Mouse (Mus musculus) lung, embryonic 14.5 days (tissue): Measurements from ENCODE around the gene Mrc2. TPM values are rescaled to one million over a fixed set of nuclear protein-coding genes. Genes with fewer than 3 reads are reported as not detected.

Experiments used
- ATAC-seq: fragments of 200-750 bp; cut with Nextera tagmentation; 2 replicates; pipeline ENCODE4 v1.8.0; 2017; ENCODE audit warnings: mild to moderate bottlenecking, moderate TSS enrichment, moderate library complexity; ENCODE audit not compliant: insufficient read depth
- DNase-seq: peaks from one replicate; pipeline ENCODE4 v3.0.0-alpha.2; 2015
- H3K27ac ChIP-seq: fragments of 300-500 bp; sonication (generic); 2 replicates; pipeline ENCODE4 v1.5.1; 2014; ENCODE audit warnings: low read depth, mild to moderate bottlenecking, moderate library complexity
- H3K27me3 ChIP-seq: fragments of 300-500 bp; sonication (generic); 2 replicates; pipeline ENCODE4 v1.6.1; 2014; ENCODE audit warnings: low read length, control low read depth; ENCODE audit not compliant: insufficient read depth
- H3K36me3 ChIP-seq: fragments of 300-500 bp; sonication (generic); 2 replicates; pipeline ENCODE4 v1.6.1; 2014; ENCODE audit warnings: control low read depth; ENCODE audit not compliant: insufficient read depth
- H3K4me1 ChIP-seq: fragments of 300-500 bp; sonication (generic); 2 replicates; pipeline ENCODE4 v1.6.1; 2014; ENCODE audit warnings: antibody characterized with exemption, control low read depth; ENCODE audit not compliant: insufficient read depth
- H3K4me2 ChIP-seq: fragments of 300-500 bp; sonication (generic); 2 replicates; pipeline ENCODE4 v1.6.1; 2014; ENCODE audit warnings: mild to moderate bottlenecking
- H3K4me3 ChIP-seq: fragments of 300-500 bp; sonication (generic); 2 replicates; pipeline ENCODE4 v1.5.1; 2014; ENCODE audit warnings: low read depth, low read length
- H3K9ac ChIP-seq: fragments of 300-500 bp; sonication (generic); 2 replicates; pipeline ENCODE4 v1.6.1; 2014
- H3K9me3 ChIP-seq: fragments of 300-500 bp; sonication (generic); 2 replicates; pipeline ENCODE4 v1.6.1; 2016; ENCODE audit warnings: low read depth, low read length, control low read depth
- CTCF ChIP-seq: IDR thresholded peaks from 2 replicates; pipeline ENCODE4 v1.5.1; 2016; ENCODE audit warnings: antibody characterized with exemption, low read depth
- WGBS: fragments of 180-500 bp; shearing (Covaris S2); extraction: QIAGEN DNeasy Blood & Tissue Kit; methylation state at CpG from one replicate; pipeline ENCODE4 v1.1.7; 2014; 5-methylcytosine and 5-hydroxymethylcytosine counted together
- polyA plus RNA-seq: library from polyadenylated mRNA; unstranded; fragments of >200 nt; fragmentation: Nextera tagmentation; extraction: Ambion mirVana; gene quantifications from 2 replicates; pipeline ENCODE4 v1.2.1, GENCODE M21; 2014

The Mrc2 gene
- polyA plus RNA-seq, 1 experiment from 2014 or later, result 20.0 TPM

DNA sequence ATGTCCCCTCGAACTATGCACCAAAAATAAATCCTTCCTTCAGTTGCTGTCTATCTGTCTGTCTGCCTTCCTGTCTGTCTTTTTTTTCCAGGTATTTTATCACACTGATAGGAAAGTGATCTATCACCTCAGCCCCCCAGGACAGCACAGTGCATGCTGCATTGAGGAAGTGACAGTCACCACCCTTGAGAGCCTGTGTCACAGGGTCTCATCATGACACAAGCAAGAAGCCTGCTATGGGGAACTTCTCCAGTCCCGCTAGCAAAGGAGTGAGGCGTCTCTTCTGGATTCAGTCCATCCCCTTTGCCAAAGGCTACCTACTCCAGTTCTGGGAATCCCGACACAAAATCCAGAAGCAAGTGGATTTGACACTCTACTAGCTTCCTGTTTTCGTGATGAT, 76.4 kb downstream of the Mrc2 start:
- Histone ChIP-seq H3K9me3 (no peaks in the 10 kb centered on the region), H3K27me3 (no peaks in the 10 kb centered on the region), H3K9ac (no peak overlapping the region), H3K4me1 (peaks cover 19% of the 10 kb centered on the region), H3K4me2 (no peak overlapping the region), H3K27ac (no peak overlapping the region), H3K4me3 (no peak overlapping the region), H3K36me3 (no peaks in the 10 kb centered on the region)
- ATAC-seq, result no peak
- TF ChIP-seq CTCF, result no peak
- DNase-seq, result no peak
- WGBS, result 77% methylated on average over 5 of the region's 5 CpGs

DNA sequence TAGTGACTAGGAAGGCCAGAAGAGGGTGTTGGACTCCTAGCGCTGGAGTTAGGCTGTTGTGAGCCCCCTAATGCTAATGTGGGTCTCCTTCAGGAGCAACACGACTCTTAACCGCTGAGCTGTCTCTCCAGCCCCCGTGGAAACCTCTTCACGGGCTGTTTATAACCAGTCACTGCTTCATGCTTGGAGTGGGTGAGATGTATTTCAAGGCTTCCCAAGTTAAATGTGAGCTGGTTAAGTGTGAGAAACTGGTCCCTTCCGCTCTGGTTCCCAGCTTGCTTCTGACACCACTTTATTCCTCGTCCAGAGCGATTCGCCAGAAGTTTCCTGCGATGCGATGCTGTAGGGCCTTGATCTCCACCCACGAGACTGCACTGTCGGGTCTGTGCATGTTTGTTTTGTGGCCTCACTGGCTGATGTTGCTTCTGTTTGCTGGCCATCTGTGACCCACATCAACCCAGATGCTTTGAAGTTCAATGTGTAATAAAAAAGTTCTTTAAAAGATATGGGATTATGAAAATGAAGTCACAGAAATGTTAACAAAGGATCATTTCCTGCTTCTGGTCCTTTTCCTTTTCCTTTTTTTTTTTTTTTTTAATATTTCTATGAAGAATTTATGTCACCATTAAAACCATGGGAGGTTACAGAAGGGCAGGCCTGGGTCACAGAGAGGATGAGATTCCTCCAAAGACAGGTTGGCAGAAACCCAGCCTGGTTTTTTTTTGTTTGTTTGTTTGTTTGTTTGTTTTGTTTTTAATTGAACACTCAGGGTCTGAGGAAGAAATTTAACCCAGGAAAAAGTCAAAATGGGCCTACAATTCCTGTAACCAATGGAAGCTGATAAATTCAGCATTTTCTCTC, 77.3 kb downstream of the Mrc2 start:
- 78% methylated on average over 13 of the region's 13 CpGs for WGBS
- no peak overlapping the region for H3K4me3 ChIP-seq
- no peaks in the 10 kb centered on the region for H3K27me3 ChIP-seq
- no peak overlapping the region for H3K9ac ChIP-seq
- no peaks in the 10 kb centered on the region for H3K36me3 ChIP-seq
- no peak overlapping the region for H3K4me2 ChIP-seq
- no peak overlapping the region for H3K27ac ChIP-seq
- no peak for DNase-seq
- peaks cover 9% of the 10 kb centered on the region; the same call in 1 of the 2 replicates for H3K4me1 ChIP-seq
- no peak for TF ChIP-seq CTCF
- H3K9me3 ChIP-seq, result no peaks in the 10 kb centered on the region
- no peak for ATAC-seq

DNA sequence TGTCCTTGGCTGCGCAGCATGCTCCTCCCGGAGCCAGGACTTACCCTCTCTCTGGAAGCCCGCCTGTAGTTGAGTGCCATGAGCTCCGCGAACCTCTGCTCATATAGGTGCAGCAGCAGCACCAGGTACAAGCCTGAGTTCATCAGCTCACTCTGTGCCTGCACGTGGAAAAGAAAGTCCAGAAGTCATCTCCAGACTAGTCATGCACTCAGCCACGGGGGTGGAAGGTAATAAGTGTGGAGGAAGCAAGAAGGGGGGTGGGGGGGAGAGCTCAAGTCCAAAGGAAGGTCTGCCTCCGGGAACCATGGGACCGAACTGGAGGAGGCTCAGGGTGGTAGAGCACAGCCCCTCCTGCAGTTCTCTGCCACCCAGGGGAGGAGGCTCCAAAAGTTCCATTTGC, 79.4 kb downstream of the Mrc2 start:
- no peak overlapping the region for H3K4me2 ChIP-seq
- H3K4me1 ChIP-seq, result no peaks in the 10 kb centered on the region; the same call in 1 of the 2 replicates
- no peak overlapping the region for H3K4me3 ChIP-seq
- H3K36me3 ChIP-seq, result no peaks in the 10 kb centered on the region
- no peak for ATAC-seq
- no peaks in the 10 kb centered on the region for H3K27me3 ChIP-seq
- no peaks in the 10 kb centered on the region for H3K9me3 ChIP-seq
- WGBS, result 67% methylated on average over 9 of the region's 9 CpGs
- TF ChIP-seq CTCF, result no peak
- H3K27ac ChIP-seq, result no peak overlapping the region
- no peak overlapping the region for H3K9ac ChIP-seq
- no peak for DNase-seq

DNA sequence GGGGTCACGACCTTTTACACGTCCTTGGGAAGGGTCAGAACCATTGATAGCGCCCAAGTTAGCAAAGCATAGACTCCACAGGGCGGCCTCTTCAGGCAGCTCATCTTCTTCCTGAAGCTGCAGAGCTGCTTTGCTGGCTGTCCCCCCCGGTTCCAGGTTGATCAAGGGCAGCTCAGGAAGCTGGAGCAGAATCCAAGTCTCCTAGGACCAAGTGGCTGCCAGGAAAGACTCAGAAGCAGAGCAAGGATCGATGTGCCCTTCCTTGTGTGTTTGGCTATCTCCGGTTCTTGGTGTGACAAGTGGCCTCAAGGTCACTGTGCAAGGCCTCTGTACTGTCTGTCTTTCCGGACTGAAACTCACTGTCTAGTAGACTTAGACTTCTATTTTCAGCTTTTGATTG, 81.4 kb downstream of the Mrc2 start:
- Histone ChIP-seq H3K4me1 (no peaks in the 10 kb centered on the region; the same call in 1 of the 2 replicates), H3K27me3 (no peaks in the 10 kb centered on the region), H3K9ac (no peak overlapping the region), H3K9me3 (no peaks in the 10 kb centered on the region), H3K4me2 (no peak overlapping the region), H3K36me3 (no peaks in the 10 kb centered on the region), H3K4me3 (no peak overlapping the region), H3K27ac (no peak overlapping the region)
- ATAC-seq (no peak), DNase-seq (no peak)
- TF ChIP-seq CTCF, result no peak
- WGBS, result 67% methylated on average over 8 of the region's 8 CpGs

DNA sequence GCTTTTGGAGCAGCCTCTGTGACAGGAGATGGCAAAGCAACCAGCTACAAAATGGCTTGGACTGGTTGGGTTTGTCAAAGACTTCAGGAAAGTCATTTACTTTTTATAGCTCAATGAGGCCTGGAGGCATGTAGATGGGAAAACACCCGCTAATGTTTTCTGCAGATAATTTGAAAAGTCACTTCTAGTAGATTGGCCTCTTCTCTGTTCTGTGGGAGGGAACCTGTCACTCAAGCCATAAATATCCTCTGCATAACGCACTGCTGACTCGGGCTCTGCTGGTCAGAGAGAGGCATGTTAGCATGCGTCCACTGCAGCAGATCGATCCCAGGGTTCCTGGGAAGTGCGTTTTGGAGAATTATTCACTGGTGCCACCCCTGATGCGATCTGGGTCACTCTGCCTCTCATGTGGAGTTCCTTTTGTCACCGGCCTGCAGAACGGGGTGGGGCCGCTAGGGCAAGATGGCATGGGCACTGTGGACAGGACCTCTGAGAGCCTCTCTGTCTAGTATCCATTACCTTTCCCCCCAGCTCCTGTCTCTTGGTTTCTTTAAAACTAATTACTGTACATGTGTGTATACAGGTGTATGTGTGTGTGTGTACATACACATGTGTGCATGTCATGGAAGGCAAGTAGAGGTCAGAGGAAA, 82.2 kb downstream of the Mrc2 start:
- Histone ChIP-seq H3K4me3 (no peak overlapping the region), H3K27ac (peak overlapping the region; percentile 15; the same call in 1 of the 2 replicates), H3K9me3 (no peaks in the 10 kb centered on the region), H3K36me3 (no peaks in the 10 kb centered on the region), H3K4me1 (no peaks in the 10 kb centered on the region; the same call in 1 of the 2 replicates), H3K4me2 (no peak overlapping the region), H3K27me3 (no peaks in the 10 kb centered on the region), H3K9ac (no peak overlapping the region)
- TF ChIP-seq CTCF, result no peak
- DNase-seq, result no peak
- no peak for ATAC-seq
- WGBS, result 72% methylated on average over 10 of the region's 10 CpGs

DNA sequence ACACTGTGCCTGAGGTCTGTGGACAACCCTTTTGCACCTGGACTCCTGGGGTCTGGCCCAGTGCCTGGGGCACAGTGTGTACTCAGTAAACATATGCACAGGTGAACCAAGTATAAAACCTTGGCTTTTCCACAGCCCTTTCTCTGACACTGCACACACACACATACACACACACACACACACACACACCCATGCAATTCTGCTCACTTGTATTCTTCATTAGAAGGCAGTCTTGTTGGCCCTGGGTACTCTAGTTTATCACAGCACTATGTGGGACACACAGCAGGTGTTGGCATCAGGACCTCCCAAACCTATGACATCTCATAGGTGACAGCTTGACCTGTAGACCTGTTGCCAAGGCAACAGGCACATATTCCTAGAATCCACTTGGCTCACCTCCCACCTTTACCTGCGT, 83.4 kb downstream of the Mrc2 start:
- no peaks in the 10 kb centered on the region for H3K27me3 ChIP-seq
- H3K36me3 ChIP-seq, result no peaks in the 10 kb centered on the region
- WGBS, result 35% methylated on average over 1 of the region's 1 CpGs
- DNase-seq (peak; percentile 30), ATAC-seq (peak; percentile 71; the same call in 1 of the 2 replicates)
- no peak overlapping the region for H3K4me3 ChIP-seq
- no peaks in the 10 kb centered on the region; the same call in 1 of the 2 replicates for H3K4me1 ChIP-seq
- no peak overlapping the region for H3K27ac ChIP-seq
- H3K9ac ChIP-seq, result no peak overlapping the region
- H3K4me2 ChIP-seq, result no peak overlapping the region
- no peaks in the 10 kb centered on the region for H3K9me3 ChIP-seq
- no peak for TF ChIP-seq CTCF

DNA sequence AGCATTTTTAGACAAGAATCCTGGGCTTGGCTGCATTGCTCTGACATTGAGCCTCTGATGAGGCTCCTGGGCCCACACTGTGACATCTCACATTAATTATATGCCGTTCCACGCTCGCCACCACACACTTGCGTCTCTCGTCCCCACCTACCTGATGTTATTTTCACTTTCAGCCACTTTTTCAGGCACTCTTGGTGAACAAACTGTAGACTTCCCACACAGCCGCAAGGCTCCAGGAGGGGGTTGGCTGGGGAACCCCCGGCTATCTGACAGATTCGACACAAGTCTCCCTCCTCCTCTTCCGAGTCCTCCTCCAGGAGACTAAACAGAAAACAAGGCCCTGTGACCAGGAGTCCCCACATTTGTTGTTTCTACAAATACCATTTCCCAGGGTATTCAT, 92.8 kb downstream of the Mrc2 start:
- Histone ChIP-seq H3K9me3 (no peaks in the 10 kb centered on the region), H3K4me3 (no peak overlapping the region), H3K4me2 (no peak overlapping the region), H3K9ac (no peak overlapping the region), H3K27ac (no peak overlapping the region), H3K4me1 (no peaks in the 10 kb centered on the region), H3K27me3 (no peaks in the 10 kb centered on the region), H3K36me3 (no peaks in the 10 kb centered on the region)
- no peak for DNase-seq
- 80% methylated on average over 9 of the region's 9 CpGs for WGBS
- no peak for TF ChIP-seq CTCF
- ATAC-seq, result no peak
